In genomic region chr7:142554625-142555024, GRCm38 (mm10) we compare ENCODE assay signal across 11 mouse cellular contexts. TPM values are rescaled to one million over a fixed set of nuclear protein-coding genes. Genes with fewer than 3 reads are reported as not detected.
A peak's percentile ranks its signal among the peaks of the same experiment; 100 is the strongest.
DNase-seq lines count a peak whose midpoint lies in the region; ATAC-seq and TF ChIP-seq lines count a peak whose summit lies in the region.
"Had no signal": no experiment of that assay in that cellular context is flagged by ENCODE, and none has a peak within 500 bp of the region (broad histone marks: within the 10 kb centered on the region; RNA-seq: fewer than 3 reads in every experiment).

No protein-coding gene starts in this region.

- H3K9ac ChIP-seq in kidney, embryonic 15.5 days = peak overlapping the region; percentile 15; the same call in 1 of the 2 replicates

- H3K4me2 ChIP-seq in kidney, embryonic 15.5 days = no peak overlapping the region

- no peak for TF ChIP-seq POLR2A in brain, embryonic 14.5 days (IDR thresholded peaks at IDR 0.05; ENCODE audit: borderline replicate concordance, extremely low read depth, insufficient read depth, insufficient read length, poor library complexity, severe bottlenecking)

- DNase-seq in kidney, adult 11 months = no peak
- DNase-seq in brain, embryonic 14.5 days (ENCODE audit: low read depth) = peak; percentile 83
- DNase-seq in embryonic facial prominence, embryonic 10.5 days (ENCODE audit: low spot score) = no peak
- DNase-seq in limb, embryonic 10.5 days (ENCODE audit: low spot score) = no peak
- DNase-seq in layer of hippocampus, adult 8-10 months (ENCODE audit: low spot score in 2 of 2) = no peak
- no peak for DNase-seq in left cerebral cortex, adult 2 months (ENCODE audit: extremely low spot score in 1 of 2, low spot score in 2 of 2)
- DNase-seq in layer of hippocampus, adult 9-11 months = no peak
- DNase-seq: kidney, adult 8-10 months; spleen, adult 18-20 months; thymus, postnatal 14 days had no signal

- peak overlapping the region; percentile 93 for H3K27ac ChIP-seq in kidney, embryonic 15.5 days
- H3K27ac ChIP-seq in embryonic facial prominence, embryonic 10.5 days (replicated peaks) = peak overlapping the region; percentile 95
- peak overlapping the region; percentile 92 for H3K27ac ChIP-seq in limb, embryonic 10.5 days
- no peak overlapping the region for H3K27ac ChIP-seq in left cerebral cortex, adult 2 months

- peaks cover 60% of the 10 kb centered on the region for H3K4me1 ChIP-seq in kidney, embryonic 15.5 days
- peaks cover 97% of the 10 kb centered on the region for H3K4me1 ChIP-seq in embryonic facial prominence, embryonic 10.5 days
- peaks cover 99% of the 10 kb centered on the region for H3K4me1 ChIP-seq in limb, embryonic 10.5 days

- no peaks in the 10 kb centered on the region for H3K9me3 ChIP-seq in kidney, embryonic 15.5 days (replicated peaks)
- no peaks in the 10 kb centered on the region for H3K9me3 ChIP-seq in embryonic facial prominence, embryonic 10.5 days
- H3K9me3 ChIP-seq in limb, embryonic 10.5 days (replicated peaks) = no peaks in the 10 kb centered on the region

- no peak for TF ChIP-seq CTCF in brain, embryonic 14.5 days (IDR thresholded peaks at IDR 0.05; ENCODE audit: borderline replicate concordance, extremely low read depth, insufficient read depth, insufficient read length)
- no peak for TF ChIP-seq CTCF in left cerebral cortex, adult 2 months (IDR thresholded peaks at IDR 0.05)

- no peaks in the 10 kb centered on the region for H3K27me3 ChIP-seq in kidney, embryonic 15.5 days
- H3K27me3 ChIP-seq in embryonic facial prominence, embryonic 10.5 days (replicated peaks; ENCODE audit: low read depth, poor library complexity, severe bottlenecking) = no peaks in the 10 kb centered on the region
- no peaks in the 10 kb centered on the region for H3K27me3 ChIP-seq in limb, embryonic 10.5 days (ENCODE audit: low read depth, poor library complexity, severe bottlenecking)

- 10% methylated on average over 1 of the region's 1 CpGs for WGBS in kidney, embryonic 15.5 days
- WGBS in embryonic facial prominence, embryonic 10.5 days = 46% methylated on average over 1 of the region's 1 CpGs
- WGBS in limb, embryonic 10.5 days = 13% methylated on average over 1 of the region's 1 CpGs

- intact Hi-C loops in left cerebral cortex, adult 2 months (cut with DNase I) = no loop called here

- no peak for ATAC-seq in kidney, embryonic 15.5 days (replicated peaks; ENCODE audit: low FRiP score)

- no peaks in the 10 kb centered on the region for H3K36me3 ChIP-seq in kidney, embryonic 15.5 days
- H3K36me3 ChIP-seq in embryonic facial prominence, embryonic 10.5 days (replicated peaks) = no peaks in the 10 kb centered on the region
- H3K36me3 ChIP-seq in limb, embryonic 10.5 days = no peaks in the 10 kb centered on the region

- no peak overlapping the region for H3K4me3 ChIP-seq in kidney, embryonic 15.5 days (replicated peaks)
- no peak overlapping the region for H3K4me3 ChIP-seq in embryonic facial prominence, embryonic 10.5 days
- H3K4me3 ChIP-seq in limb, embryonic 10.5 days = no peak overlapping the region
- H3K4me3 ChIP-seq in left cerebral cortex, adult 2 months = no peak overlapping the region

RNA-seq across cellular contexts. Expression of gene Mrpl23, which starts 22.1 kb away (rescaled TPM):
- polyA plus RNA-seq in kidney, embryonic 15.5 days (2015; fragmentation: Nextera tagmentation; extraction: Ambion mirVana) = 25.8 and 26.8 TPM in 2 replicates
- 80.2 and 111 TPM in 2 replicates for polyA plus RNA-seq in brain, embryonic 14.5 days (2012; rRNA removed)
- polyA plus RNA-seq in embryonic facial prominence, embryonic 10.5 days (2016; fragmentation: Nextera tagmentation; extraction: Ambion mirVana) = 18.1 and 22.4 TPM in 2 replicates
- polyA plus RNA-seq in limb, embryonic 10.5 days (2016; fragmentation: Nextera tagmentation; extraction: Ambion mirVana) = 25.9 and 33.7 TPM in 2 replicates
- total RNA-seq in layer of hippocampus, adult 8-10 months (2022) = 1 to 10 TPM; 4.8 to 6.8 (median 5.7) TPM
- 1 to 10 TPM; 4.7 to 6.7 TPM for total RNA-seq in left cerebral cortex, adult 2 months (2021)

RNA-seq across cellular contexts. Expression of gene Tnnt3, which starts 56.0 kb away (rescaled TPM):
- polyA plus RNA-seq in kidney, embryonic 15.5 days (2015; fragmentation: Nextera tagmentation; extraction: Ambion mirVana) = 23.5 and 46.2 TPM in 2 replicates
- polyA plus RNA-seq in brain, embryonic 14.5 days (2012; rRNA removed) = 0.68 and 1.9 TPM in 2 replicates
- 1.4 and 1.6 TPM in 2 replicates for polyA plus RNA-seq in embryonic facial prominence, embryonic 10.5 days (2016; fragmentation: Nextera tagmentation; extraction: Ambion mirVana)
- 1.6 and 1.7 TPM in 2 replicates for polyA plus RNA-seq in limb, embryonic 10.5 days (2016; fragmentation: Nextera tagmentation; extraction: Ambion mirVana)
- 1 to 10 TPM in 2 of 4 experiments, not detected in 2; 1.2 to 3.8 TPM for total RNA-seq in layer of hippocampus, adult 8-10 months (2022)
- total RNA-seq in left cerebral cortex, adult 2 months (2021) = not detected
